Mouse (Mus musculus): Measurements from ENCODE around the gene Haspin. TPM values are rescaled to one million over a fixed set of nuclear protein-coding genes. Genes with fewer than 3 reads are reported as not detected.

Haspin gene
- polyA plus RNA-seq, 2 experiments: 6.1 to 11.2 TPM

DNA sequence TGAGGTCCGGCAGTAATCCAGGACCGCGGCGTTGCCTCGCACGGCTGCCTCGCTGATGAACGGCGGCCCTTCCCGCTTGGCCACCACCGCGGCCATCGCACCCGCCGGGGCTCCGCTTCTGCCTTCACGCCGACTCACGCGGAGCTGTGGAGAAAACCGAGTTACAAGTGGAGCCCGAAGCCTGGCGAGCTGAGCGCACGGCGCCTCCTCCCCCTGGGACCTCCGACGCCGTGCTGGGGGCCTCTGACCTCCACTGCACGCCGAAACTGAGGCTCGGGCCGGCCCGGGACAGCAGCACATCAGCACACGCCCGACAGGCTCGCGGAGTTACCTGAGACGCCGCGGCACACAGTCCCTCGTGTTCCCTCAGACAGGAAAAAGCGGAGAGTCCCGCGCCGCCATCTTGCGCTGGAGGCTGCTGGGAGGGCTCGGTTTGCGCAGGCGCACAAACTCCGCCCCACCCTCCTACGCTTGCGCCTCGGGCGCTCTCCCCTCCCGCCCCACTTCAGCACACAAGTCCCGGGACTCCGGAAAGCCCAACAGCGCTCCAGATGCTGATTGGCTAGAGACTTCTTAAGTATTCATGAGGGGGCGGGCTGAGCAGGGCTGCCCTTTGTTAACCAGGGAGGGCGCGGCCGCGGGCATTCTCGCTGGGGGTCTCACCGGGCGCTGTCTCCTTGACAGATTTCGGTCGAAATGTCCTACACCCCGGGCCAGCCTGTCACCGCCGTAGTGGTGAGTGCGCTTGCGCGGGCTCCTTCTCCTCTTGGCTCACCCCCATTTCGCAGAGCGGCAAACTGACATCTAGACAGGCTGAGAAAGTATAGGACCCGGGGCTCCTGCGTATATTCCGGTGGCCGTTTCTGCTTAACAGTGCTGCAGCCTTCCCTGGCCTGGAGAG is 38.8 kb upstream of the Haspin start, which contains the start of the genes Emc6 and Tax1bp3:
Gene Emc6, minus strand, starts transcription at position 430 of the 901 bp plus-strand sequence.
Gene Tax1bp3, plus strand, starts transcription at position 476 of the 901 bp plus-strand sequence.
- no peaks in the 10 kb centered on the region for H3K9me3 ChIP-seq (ENCODE audit: control insufficient read depth, low read length)
- peak within 1 kb of the TSS; percentile 98 for H3K4me3 ChIP-seq (replicated peaks; ENCODE audit: low read length)
- H3K27ac ChIP-seq (replicated peaks; ENCODE audit: low read depth, low read length): peak within 1 kb of the TSS; percentile 92
- peak; percentile 59; the same call in 1 of the 2 replicates for TF ChIP-seq POLR2A (IDR thresholded peaks at IDR 0.05; ENCODE audit: borderline replicate concordance, extremely low read depth, insufficient read depth, insufficient read length)
- 1% methylated on average over 34 of the region's 81 CpGs for WGBS
- H3K9ac ChIP-seq (ENCODE audit: low read depth, low read length, severe bottlenecking): peak within 1 kb of the TSS; percentile 84
- H3K4me2 ChIP-seq (replicated peaks; ENCODE audit: low read depth, low read length, severe bottlenecking): peak within 1 kb of the TSS; percentile 74
- DNase-seq (ENCODE audit: low spot score) (peak; percentile 99), ATAC-seq (ENCODE audit: low FRiP score, low read depth) (peak; percentile 97)
- no peaks in the 10 kb centered on the region for H3K27me3 ChIP-seq (ENCODE audit: control insufficient read depth, insufficient read depth, low read length)
- H3K36me3 ChIP-seq (ENCODE audit: control insufficient read depth, insufficient read depth, low read length): peaks cover 31% of the 10 kb centered on the region
- H3K4me1 ChIP-seq (ENCODE audit: control insufficient read depth, insufficient read depth, low read length): peaks cover 22% of the 10 kb centered on the region

DNA sequence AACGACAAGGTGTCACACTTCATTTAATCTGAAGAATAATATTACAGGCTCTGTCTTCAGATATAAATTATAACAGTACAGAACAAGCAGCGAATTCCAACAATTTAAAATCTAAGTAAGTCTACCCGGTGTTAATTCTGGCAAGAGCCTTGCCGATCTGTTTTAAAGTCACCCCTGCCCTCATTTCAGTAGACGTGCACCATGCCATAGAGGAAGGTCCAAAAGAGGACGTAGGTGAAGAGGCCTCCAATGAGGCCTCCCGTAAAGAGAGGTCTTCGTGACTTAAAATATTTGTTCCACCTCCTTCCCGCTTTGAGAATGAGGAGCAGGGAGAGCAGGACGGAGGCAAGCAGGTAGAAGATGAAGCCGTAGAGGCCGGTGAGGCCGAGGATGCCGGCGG is 38.1 kb upstream of the Haspin start:
- DNase-seq (ENCODE audit: low spot score): no peak
- ATAC-seq (ENCODE audit: low FRiP score, low read depth): no peak
- H3K36me3 ChIP-seq (ENCODE audit: control insufficient read depth, insufficient read depth, low read length): peaks cover 30% of the 10 kb centered on the region
- H3K9me3 ChIP-seq (ENCODE audit: control insufficient read depth, low read length): no peaks in the 10 kb centered on the region
- TF ChIP-seq POLR2A (IDR thresholded peaks at IDR 0.05; ENCODE audit: borderline replicate concordance, extremely low read depth, insufficient read depth, insufficient read length): no peak
- peaks cover 24% of the 10 kb centered on the region for H3K4me1 ChIP-seq (ENCODE audit: control insufficient read depth, insufficient read depth, low read length)
- H3K27me3 ChIP-seq (ENCODE audit: control insufficient read depth, insufficient read depth, low read length): no peaks in the 10 kb centered on the region
- peak overlapping the region; percentile 84 for H3K9ac ChIP-seq (ENCODE audit: low read depth, low read length, severe bottlenecking)
- H3K27ac ChIP-seq (replicated peaks; ENCODE audit: low read depth, low read length): peak overlapping the region; percentile 84
- H3K4me3 ChIP-seq (replicated peaks; ENCODE audit: low read length): peak overlapping the region; percentile 98
- WGBS: 1% methylated on average over 14 of the region's 15 CpGs
- peak overlapping the region; percentile 74 for H3K4me2 ChIP-seq (replicated peaks; ENCODE audit: low read depth, low read length, severe bottlenecking)

DNA sequence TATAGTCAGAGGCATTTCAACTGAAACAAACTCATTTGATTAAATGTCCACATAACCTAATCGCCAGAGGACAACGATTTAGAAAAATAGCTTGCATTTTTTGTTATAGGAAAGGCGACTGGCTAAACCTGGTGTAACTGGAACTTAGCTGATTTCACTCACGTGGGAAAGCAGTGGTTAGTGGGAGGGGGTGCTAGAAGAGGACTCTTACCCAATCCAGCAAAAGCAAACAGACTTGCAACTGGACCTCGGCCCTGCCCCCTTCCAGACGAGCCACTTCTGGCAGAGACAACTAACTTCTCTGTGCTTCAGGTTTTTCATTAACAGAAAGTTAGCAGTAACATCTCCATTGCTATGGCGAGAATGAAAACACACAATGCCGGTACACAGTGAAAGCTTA is 37.5 kb upstream of the Haspin start:
- DNase-seq (ENCODE audit: low spot score): no peak
- WGBS: 37% methylated on average over 8 of the region's 8 CpGs
- peaks cover 29% of the 10 kb centered on the region for H3K36me3 ChIP-seq (ENCODE audit: control insufficient read depth, insufficient read depth, low read length)
- no peak for TF ChIP-seq POLR2A (IDR thresholded peaks at IDR 0.05; ENCODE audit: borderline replicate concordance, extremely low read depth, insufficient read depth, insufficient read length)
- H3K4me1 ChIP-seq (ENCODE audit: control insufficient read depth, insufficient read depth, low read length): peaks cover 24% of the 10 kb centered on the region
- no peak for ATAC-seq (ENCODE audit: low FRiP score, low read depth)
- no peak overlapping the region for H3K27ac ChIP-seq (replicated peaks; ENCODE audit: low read depth, low read length)
- peak overlapping the region; percentile 74 for H3K4me2 ChIP-seq (replicated peaks; ENCODE audit: low read depth, low read length, severe bottlenecking)
- H3K9me3 ChIP-seq (ENCODE audit: control insufficient read depth, low read length): no peaks in the 10 kb centered on the region
- no peaks in the 10 kb centered on the region for H3K27me3 ChIP-seq (ENCODE audit: control insufficient read depth, insufficient read depth, low read length)
- H3K9ac ChIP-seq (ENCODE audit: low read depth, low read length, severe bottlenecking): peak overlapping the region; percentile 84
- H3K4me3 ChIP-seq (replicated peaks; ENCODE audit: low read length): peak overlapping the region; percentile 98

DNA sequence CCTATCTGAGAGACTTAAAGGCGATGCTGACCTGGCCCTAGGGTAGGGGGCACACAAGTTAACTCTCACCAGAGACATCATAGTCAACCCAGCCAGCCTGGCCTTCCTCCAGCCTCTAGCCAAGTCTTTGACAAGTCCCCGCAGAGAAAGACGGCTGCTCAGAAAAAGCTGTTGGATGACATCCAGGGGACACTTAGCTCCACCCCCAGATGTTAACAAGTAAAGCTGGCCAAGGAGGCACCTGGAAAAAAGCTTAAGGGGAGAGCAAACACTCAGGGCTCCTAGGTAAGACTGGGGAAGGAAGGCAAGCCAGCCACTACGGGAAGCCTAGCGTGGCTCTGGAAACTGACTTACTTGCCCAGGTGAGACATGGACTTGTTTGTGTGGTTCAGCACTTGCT is 34.1 kb upstream of the Haspin start:
- Histone ChIP-seq H3K9ac (ENCODE audit: low read depth, low read length, severe bottlenecking) (0 out of 2 replicates have a peak overlapping the region, but pooled peaks have one; percentile 7), H3K9me3 (ENCODE audit: control insufficient read depth, low read length) (no peaks in the 10 kb centered on the region), H3K27ac (replicated peaks; ENCODE audit: low read depth, low read length) (peak overlapping the region; percentile 52; the same call in 1 of the 2 replicates), H3K4me1 (ENCODE audit: control insufficient read depth, insufficient read depth, low read length) (peaks cover 21% of the 10 kb centered on the region), H3K36me3 (ENCODE audit: control insufficient read depth, insufficient read depth, low read length) (peaks cover 20% of the 10 kb centered on the region), H3K4me2 (replicated peaks; ENCODE audit: low read depth, low read length, severe bottlenecking) (no peak overlapping the region), H3K4me3 (replicated peaks; ENCODE audit: low read length) (no peak overlapping the region), H3K27me3 (ENCODE audit: control insufficient read depth, insufficient read depth, low read length) (no peaks in the 10 kb centered on the region)
- TF ChIP-seq POLR2A (IDR thresholded peaks at IDR 0.05; ENCODE audit: borderline replicate concordance, extremely low read depth, insufficient read depth, insufficient read length): no peak
- no peak; the same call in 1 of the 2 replicates for ATAC-seq (ENCODE audit: low FRiP score, low read depth)
- peak; percentile 74 for DNase-seq (ENCODE audit: low spot score)
- WGBS: 38% methylated on average over 5 of the region's 5 CpGs

DNA sequence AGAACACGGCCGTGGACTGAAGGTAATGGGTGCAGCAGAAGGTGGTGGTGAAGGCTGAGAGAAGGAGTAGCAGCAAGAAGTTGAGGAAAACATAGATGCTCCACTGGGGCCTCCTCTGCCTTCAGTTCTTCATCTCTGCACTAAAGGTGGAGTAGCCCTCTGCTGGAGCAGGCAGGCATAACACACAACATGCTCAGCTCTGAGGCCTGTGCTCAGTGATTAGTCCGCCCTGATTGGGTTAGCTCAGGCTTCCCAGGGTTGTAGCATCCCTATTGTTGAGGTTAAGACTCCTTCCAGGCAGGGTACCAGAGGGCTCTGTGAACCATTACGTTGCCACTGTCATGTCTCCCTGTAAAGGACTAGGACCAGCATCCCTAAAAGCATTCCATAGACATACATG is 31.1 kb upstream of the Haspin start:
- Histone ChIP-seq H3K27me3 (ENCODE audit: control insufficient read depth, insufficient read depth, low read length) (no peaks in the 10 kb centered on the region), H3K4me3 (replicated peaks; ENCODE audit: low read length) (no peak overlapping the region), H3K9ac (ENCODE audit: low read depth, low read length, severe bottlenecking) (no peak overlapping the region), H3K27ac (replicated peaks; ENCODE audit: low read depth, low read length) (no peak overlapping the region), H3K36me3 (ENCODE audit: control insufficient read depth, insufficient read depth, low read length) (peaks cover 11% of the 10 kb centered on the region), H3K4me1 (ENCODE audit: control insufficient read depth, insufficient read depth, low read length) (peaks cover 9% of the 10 kb centered on the region; the same call in 1 of the 2 replicates), H3K4me2 (replicated peaks; ENCODE audit: low read depth, low read length, severe bottlenecking) (no peak overlapping the region), H3K9me3 (ENCODE audit: control insufficient read depth, low read length) (no peaks in the 10 kb centered on the region)
- DNase-seq (ENCODE audit: low spot score): peak; percentile 35
- ATAC-seq (ENCODE audit: low FRiP score, low read depth): no peak
- TF ChIP-seq POLR2A (IDR thresholded peaks at IDR 0.05; ENCODE audit: borderline replicate concordance, extremely low read depth, insufficient read depth, insufficient read length): no peak
- 48% methylated on average over 4 of the region's 4 CpGs for WGBS

All from limb, embryonic 14.5 days (tissue).